Mouse (Mus musculus) erythroblast, adult 5-6 weeks (primary cell): Measurements from ENCODE around the gene Wdr38. TPM values are rescaled to one million over a fixed set of nuclear protein-coding genes. Genes with fewer than 3 reads are reported as not detected.
"Not testable (repeated sequence)": the region's sequence is repeated elsewhere in the genome, so short reads cannot be mapped to it uniquely, and the experiment has no call there.

Source experiments
- ATAC-seq: replicated peaks from 2 replicates; pipeline ENCODE4 v1.8.0; 2016; ENCODE audit warnings: moderate number of reproducible peaks, mild to moderate bottlenecking, moderate TSS enrichment, inconsistent platforms; ENCODE audit not compliant: poor library complexity, low FRiP score, severe bottlenecking
- total RNA-seq, 2 experiments: library from RNA; stranded (forward) in 1 of 2; stranded (reverse) in 1 of 2; fragments of 150-400 nt in 1 of 2; fragments of 200-764, 138-1000 nt in 1 of 2; gene quantifications; 2 replicates each; pipeline versions ENCODE4 v1.2.3 to v1.2.4; 2015 to 2017; ENCODE audit warnings: low replicate concordance in 2 of 2

Wdr38 gene
- total RNA-seq, 2 experiments from 2014 or later = 0.19 TPM; not detected in 1

- peak; percentile 79 for ATAC-seq
Measured at GRCm38 (mm10) chr2:38988929-38989328, 8.3 kb upstream of the Wdr38 start.

- ATAC-seq = no peak
Measured at GRCm38 (mm10) chr2:38992004-38992403, 5.3 kb upstream of the Wdr38 start.

- no peak for ATAC-seq
Measured at GRCm38 (mm10) chr2:38992452-38992851, 4.8 kb upstream of the Wdr38 start.

GRCm38 (mm10) chr2:38999381-38999780, 2.1 kb downstream of the Wdr38 start:
- ATAC-seq = no peak

- no peak for ATAC-seq
Measured at GRCm38 (mm10) chr2:38999910-39000586, 2.8 kb downstream of the Wdr38 start.

- ATAC-seq = no peak
Measured at GRCm38 (mm10) chr2:39000587-39000919, 3.3 kb downstream of the Wdr38 start.

- ATAC-seq = no peak
Measured at GRCm38 (mm10) chr2:39001866-39002265, 4.6 kb downstream of the Wdr38 start.

GRCm38 (mm10) chr2:39003106-39003505, 5.8 kb downstream of the Wdr38 start:
- ATAC-seq = no peak

GRCm38 (mm10) chr2:39003512-39003911, 6.2 kb downstream of the Wdr38 start:
- no peak for ATAC-seq

- ATAC-seq = no peak
Measured at GRCm38 (mm10) chr2:39004372-39004771, 7.1 kb downstream of the Wdr38 start.

GRCm38 (mm10) chr2:39004880-39005435, 7.7 kb downstream of the Wdr38 start, which contains the start of gene Arpc5l:
Arpc5l (plus strand) TSS chr2:39005348.
- ATAC-seq = peak; percentile 89

GRCm38 (mm10) chr2:39005574-39006079, 8.4 kb downstream of the Wdr38 start, which contains the start of gene Rpl35:
Rpl35 (minus strand) TSS chr2:39005624.
- 0 out of 2 replicates have a peak, but pooled peaks have one; percentile 1 for ATAC-seq

GRCm38 (mm10) chr2:39006149-39006730, 9.0 kb downstream of the Wdr38 start:
- ATAC-seq = no peak

GRCm38 (mm10) chr2:39007865-39008264, 10.6 kb downstream of the Wdr38 start:
- peak; percentile 81 for ATAC-seq

- ATAC-seq = peak; percentile 26
Measured at GRCm38 (mm10) chr2:39008350-39008851, 11.1 kb downstream of the Wdr38 start.

GRCm38 (mm10) chr2:39008954-39009365, 11.7 kb downstream of the Wdr38 start:
- no peak for ATAC-seq

- ATAC-seq = not testable (repeated sequence)
Measured at GRCm38 (mm10) chr2:39010144-39010543, 12.9 kb downstream of the Wdr38 start.

- no peak for ATAC-seq
Measured at GRCm38 (mm10) chr2:39011264-39011663, 14.0 kb downstream of the Wdr38 start.

- no peak for ATAC-seq
Measured at GRCm38 (mm10) chr2:39011971-39012370, 14.7 kb downstream of the Wdr38 start.

GRCm38 (mm10) chr2:39012768-39013279, 15.5 kb downstream of the Wdr38 start:
- ATAC-seq = no peak

GRCm38 (mm10) chr2:39016581-39016980, 19.3 kb downstream of the Wdr38 start:
- no peak for ATAC-seq
